Mouse (Mus musculus) MEL (cell line): ENCODE measurements around the gene Carf. TPM values are rescaled to one million over a fixed set of nuclear protein-coding genes. Genes with fewer than 3 reads are reported as not detected.

Experiments
- DNase-seq: peaks from one replicate; pipeline ENCODE4 v3.0.0; 2011; ENCODE audit warnings: low read depth, low spot score
- H3K27ac ChIP-seq: 2 replicates; pipeline ENCODE4 v1.5.1; 2012; ENCODE audit warnings: low read depth, mild to moderate bottlenecking, control low read depth, low read length, moderate library complexity; ENCODE audit not compliant: control insufficient read depth
- H3K27me3 ChIP-seq, 2 experiments: fragments of 150-350 bp in 1 of 2; sonication (generic) in 1 of 2; 2 replicates each; pipeline ENCODE4 v1.6.1; 2012; ENCODE audit warnings: low read length in 2 of 2, mild to moderate bottlenecking in 2 of 2, improper control_type of control experiment in 1 of 2, moderate library complexity in 1 of 2; ENCODE audit not compliant: insufficient read depth in 2 of 2, control insufficient read depth in 1 of 2
- H3K36me3 ChIP-seq, 2 experiments: 2 replicates each; pipeline ENCODE4 v1.6.1; 2012 to 2014; ENCODE audit warnings: low read length in 2 of 2, improper control_type of control experiment in 1 of 2, inconsistent platforms in 1 of 2, mild to moderate bottlenecking in 1 of 2; ENCODE audit not compliant: insufficient read depth in 2 of 2, control insufficient read depth in 1 of 2
- H3K4me1 ChIP-seq, 2 experiments: fragments of 150-350 bp in 1 of 2; sonication (generic) in 1 of 2; 2 replicates each; pipeline ENCODE4 v1.6.1; 2012; ENCODE audit warnings: low read length in 2 of 2, improper control_type of control experiment in 1 of 2, mild to moderate bottlenecking in 1 of 2; ENCODE audit not compliant: insufficient read depth in 2 of 2, control insufficient read depth in 1 of 2
- H3K4me3 ChIP-seq, 2 experiments: fragments of 150-350 bp in 1 of 2; sonication (generic) in 1 of 2; 2 replicates each; pipeline ENCODE4 v1.5.1; 2012; ENCODE audit warnings: low read depth in 2 of 2, low read length in 2 of 2, mild to moderate bottlenecking in 2 of 2, moderate library complexity in 2 of 2, control low read depth in 1 of 2, improper control_type of control experiment in 1 of 2; ENCODE audit not compliant: control insufficient read depth in 1 of 2, insufficient read depth in 1 of 2
- H3K79me2 ChIP-seq: 2 replicates; pipeline ENCODE4 v1.6.1; 2012; ENCODE audit warnings: mild to moderate bottlenecking, low read length, moderate library complexity; ENCODE audit not compliant: control insufficient read depth, poor library complexity, insufficient read depth
- H3K9ac ChIP-seq: 2 replicates; pipeline ENCODE4 v1.6.1; 2012; ENCODE audit warnings: low read depth, mild to moderate bottlenecking, control low read depth, low read length, moderate library complexity; ENCODE audit not compliant: control insufficient read depth, poor library complexity, severe bottlenecking
- H3K9me3 ChIP-seq: fragments of 150-350 bp; sonication (generic); replicated peaks from 2 replicates; pipeline ENCODE4 v1.6.1; 2012; ENCODE audit warnings: mild to moderate bottlenecking, low read length, improper control_type of control experiment, moderate library complexity; ENCODE audit not compliant: insufficient read depth
- CHD1 ChIP-seq: IDR thresholded peaks from 2 replicates; pipeline ENCODE4 v1.6.1; 2012; ENCODE audit warnings: low read depth, mild to moderate bottlenecking, inconsistent platforms, low read length, improper control_type of control experiment
- CHD2 ChIP-seq: IDR thresholded peaks from 2 replicates; pipeline ENCODE4 v1.6.1; 2011; ENCODE audit warnings: low read length, improper control_type of control experiment
- E2F4 ChIP-seq: IDR thresholded peaks from 2 replicates; pipeline ENCODE4 v1.6.1; 2011; ENCODE audit warnings: low read depth, low read length, improper control_type of control experiment, borderline replicate concordance
- ELF1 ChIP-seq: IDR thresholded peaks from 2 replicates; pipeline ENCODE4 v1.6.1; 2014; ENCODE audit warnings: low read depth, mild to moderate bottlenecking, inconsistent platforms, low read length, improper control_type of control experiment, moderate library complexity
- EP300 ChIP-seq, 2 experiments: IDR thresholded peaks; 2 replicates each; pipeline ENCODE4 v1.6.1; 2011; ENCODE audit warnings: improper control_type of control experiment in 2 of 2, low read length in 2 of 2, low read depth in 1 of 2, mild to moderate bottlenecking in 1 of 2
- ETS1 ChIP-seq: IDR thresholded peaks from 2 replicates; pipeline ENCODE4 v1.6.1; 2012; ENCODE audit warnings: low read depth, mild to moderate bottlenecking, inconsistent platforms, low read length, improper control_type of control experiment, moderate library complexity
- GATA1 ChIP-seq: IDR thresholded peaks from 2 replicates; pipeline ENCODE4 v1.6.1; 2011; ENCODE audit warnings: low read depth, low read length, improper control_type of control experiment
- HCFC1 ChIP-seq: IDR thresholded peaks from 2 replicates; pipeline ENCODE4 v1.6.1; 2012; ENCODE audit warnings: low read depth, mild to moderate bottlenecking, inconsistent platforms, low read length, improper control_type of control experiment, moderate library complexity
- KAT2A ChIP-seq: conservative IDR thresholded peaks from 2 replicates; pipeline ENCODE4 v1.6.1; 2012; ENCODE audit warnings: low read depth, low read length, improper control_type of control experiment, inconsistent platforms
- MAX ChIP-seq: IDR thresholded peaks from 2 replicates; pipeline ENCODE4 v1.6.1; 2011; ENCODE audit warnings: low read length, improper control_type of control experiment
- MEF2A ChIP-seq: IDR thresholded peaks from 2 replicates; pipeline ENCODE4 v1.6.1; 2014; ENCODE audit warnings: low read depth, mild to moderate bottlenecking, inconsistent platforms, low read length, improper control_type of control experiment; ENCODE audit not compliant: poor library complexity, insufficient replicate concordance, severe bottlenecking; ENCODE audit errors: extremely low read depth
- MXI1 ChIP-seq: IDR thresholded peaks from 2 replicates; pipeline ENCODE4 v1.6.1; 2011; ENCODE audit warnings: mild to moderate bottlenecking, low read depth, low read length, improper control_type of control experiment
- MYC ChIP-seq: IDR thresholded peaks from 2 replicates; pipeline ENCODE4 v1.6.1; 2011; ENCODE audit warnings: low read depth, mild to moderate bottlenecking, low read length, improper control_type of control experiment, moderate library complexity
- NELFE ChIP-seq: IDR thresholded peaks from 2 replicates; pipeline ENCODE4 v1.6.1; 2011; ENCODE audit warnings: low read depth, low read length, improper control_type of control experiment
- NRF1 ChIP-seq: IDR thresholded peaks from 2 replicates; pipeline ENCODE4 v1.6.1; 2014; ENCODE audit warnings: low read depth, mild to moderate bottlenecking, inconsistent platforms, low read length, improper control_type of control experiment, moderate library complexity; ENCODE audit not compliant: poor library complexity, insufficient read depth, severe bottlenecking
- POLR2A ChIP-seq, 2 experiments: IDR thresholded peaks; 2 replicates each; pipeline ENCODE4 v1.6.1; 2011 to 2012; ENCODE audit warnings: low read length in 2 of 2, mild to moderate bottlenecking in 2 of 2, control low read depth in 1 of 2, improper control_type of control experiment in 1 of 2, low read depth in 1 of 2, moderate library complexity in 1 of 2; ENCODE audit not compliant: control insufficient read depth in 1 of 2, insufficient read depth in 1 of 2, poor library complexity in 1 of 2
- POLR2AphosphoS2 ChIP-seq: IDR thresholded peaks from 2 replicates; pipeline ENCODE4 v1.6.1; 2011; ENCODE audit warnings: low read length, improper control_type of control experiment
- POLR2AphosphoS5 ChIP-seq: IDR thresholded peaks from 2 replicates; pipeline ENCODE4 v1.6.1; 2012; ENCODE audit warnings: low read depth, borderline replicate concordance, mild to moderate bottlenecking, inconsistent platforms, low read length, moderate library complexity, mixed read lengths
- SIN3A ChIP-seq: IDR thresholded peaks from 2 replicates; pipeline ENCODE4 v1.6.1; 2012; ENCODE audit warnings: low read length, improper control_type of control experiment, inconsistent platforms
- SMC3 ChIP-seq: IDR thresholded peaks from 2 replicates; pipeline ENCODE4 v1.6.1; 2011; ENCODE audit warnings: low read depth, low read length, improper control_type of control experiment
- TBP ChIP-seq: IDR thresholded peaks from 2 replicates; pipeline ENCODE4 v1.8.0; 2011; ENCODE audit warnings: low read depth, low read length, improper control_type of control experiment
- TCF12 ChIP-seq: IDR thresholded peaks from 2 replicates; pipeline ENCODE4 v1.6.1; 2014; ENCODE audit warnings: low read depth, mild to moderate bottlenecking, inconsistent platforms, low read length, improper control_type of control experiment, moderate library complexity
- USF1 ChIP-seq: IDR thresholded peaks from 2 replicates; pipeline ENCODE4 v1.6.1; 2014; ENCODE audit warnings: low read depth, mild to moderate bottlenecking, inconsistent platforms, low read length, improper control_type of control experiment, moderate library complexity
- ZKSCAN1 ChIP-seq: IDR thresholded peaks from 2 replicates; pipeline ENCODE4 v1.6.1; 2012; ENCODE audit warnings: low read depth, mild to moderate bottlenecking, inconsistent platforms, low read length, improper control_type of control experiment, moderate library complexity
- ZMIZ1 ChIP-seq: IDR thresholded peaks from 2 replicates; pipeline ENCODE4 v1.6.1; 2012; ENCODE audit warnings: low read depth, mild to moderate bottlenecking, inconsistent platforms, low read length, improper control_type of control experiment, moderate library complexity
- polyA plus RNA-seq, 2 experiments: library from polyadenylated mRNA; stranded (reverse) in 1 of 2; unstranded in 1 of 2; fragments of >175 nt in 1 of 2; fragments of >200 nt in 1 of 2; gene quantifications; 2 replicates each; pipeline versions ENCODE4 v1.2.1 to v1.2.4; 2012; ENCODE audit warnings: low replicate concordance in 2 of 2, low read depth in 1 of 2; ENCODE audit not compliant: insufficient read length in 2 of 2, insufficient read depth in 1 of 2, missing spikeins in 1 of 2
- total RNA-seq: library from RNA; depleted of rRNA; stranded (reverse); fragments of 300-350 nt; gene quantifications from 2 replicates; pipeline ENCODE4 v1.2.3, GENCODE M21; 2012; rRNA removed

Carf gene
- 3.7 and 3.9 TPM in 2 replicates for total RNA-seq
- polyA plus RNA-seq, result 1 to 10 TPM in 1 of 2 experiments, not detected in 1; 6.1 TPM

GRCm38 (mm10) chr1:60098024-60098781 is at the start of gene Carf, which contains the start of gene Wdr12:
TSS of gene Carf (plus strand) at chr1:60098247.
TSS of gene Wdr12 (minus strand) at chr1:60098645.
- Histone ChIP-seq H3K9me3 (no peaks in the 10 kb centered on the region), H3K4me1 (peaks cover 2 to 8% of the 10 kb centered on the region in 2 experiments; a peak in 2 of 4 replicates), H3K27ac (peak within 1 kb of the TSS; percentile 98), H3K36me3 (peaks cover 13 to 21% of the 10 kb centered on the region in 2 experiments), H3K79me2 (peaks cover 30% of the 10 kb centered on the region), H3K9ac (peak within 1 kb of the TSS; percentile 93), H3K27me3 (no peaks in the 10 kb centered on the region), H3K4me3 (peak within 1 kb of the TSS; percentile 91 to 92)
- DNase-seq, result peak; percentile 99
- peak; percentile 88 for TF ChIP-seq HCFC1
- TF ChIP-seq MEF2A, result no peak
- TF ChIP-seq ZMIZ1, result peak; percentile 65; the same call in 1 of the 2 replicates
- TF ChIP-seq E2F4, result no peak
- no peak for TF ChIP-seq CHD2
- TF ChIP-seq GATA1, result no peak
- peak; percentile 68; the same call in 1 of the 2 replicates for TF ChIP-seq KAT2A
- TF ChIP-seq NRF1, result peak; percentile 96
- TF ChIP-seq TCF12, result 0 out of 2 replicates have a peak, but pooled peaks have one; percentile 18
- peak; percentile 88 for TF ChIP-seq SIN3A
- no peak for TF ChIP-seq EP300 (IDR thresholded peaks at IDR 0.05; ENCODE audit: low read depth in 1 of 2, low read length in 2 of 2)
- TF ChIP-seq ETS1, result no peak
- peak; percentile 81 for TF ChIP-seq ELF1
- TF ChIP-seq MAX, result peak; percentile 85; the same call in 1 of the 2 replicates
- TF ChIP-seq USF1, result no peak
- no peak for TF ChIP-seq SMC3
- TF ChIP-seq POLR2AphosphoS2, result peak; percentile 61; the same call in 1 of the 2 replicates
- TF ChIP-seq POLR2A (IDR thresholded peaks at IDR 0.05; ENCODE audit: control insufficient read depth in 1 of 2, insufficient read depth in 1 of 2, low read depth in 1 of 2, low read length in 2 of 2, poor library complexity in 1 of 2), result peak; percentile 80 to 88; a peak in 3 of 4 replicates
- TF ChIP-seq POLR2AphosphoS5, result no peak; the same call in 1 of the 2 replicates
- TF ChIP-seq MYC, result peak; percentile 98
- no peak for TF ChIP-seq ZKSCAN1
- TF ChIP-seq NELFE, result peak; percentile 85
- TF ChIP-seq CHD1, result no peak
- peak; percentile 95 for TF ChIP-seq MXI1
- TF ChIP-seq TBP, result peak; percentile 91
